Mouse (Mus musculus): ENCODE data around the gene Tinf2. TPM values are rescaled to one million over a fixed set of nuclear protein-coding genes. Genes with fewer than 3 reads are reported as not detected.

Gene Tinf2
- polyA plus RNA-seq, 1 experiment from 2014 or later: 18.8 TPM

- H3K36me3 ChIP-seq (ENCODE audit: insufficient read depth, low read length): 0 out of 2 replicates have a peak, but pooled peaks cover 18% of the 10 kb centered on the region
- no peak overlapping the region for H3K4me2 ChIP-seq (replicated peaks; ENCODE audit: low read depth, low read length)
- no peak for DNase-seq (ENCODE audit: low spot score)
- H3K9me3 ChIP-seq (ENCODE audit: low read length): no peaks in the 10 kb centered on the region
- no peaks in the 10 kb centered on the region for H3K27me3 ChIP-seq (replicated peaks; ENCODE audit: insufficient read depth, low read length)
- no peak overlapping the region for H3K4me3 ChIP-seq (ENCODE audit: low read depth, low read length)
- no peak for ATAC-seq
- H3K9ac ChIP-seq (replicated peaks; ENCODE audit: low read depth): no peak overlapping the region
- TF ChIP-seq EP300 (IDR thresholded peaks at IDR 0.05) (no peak), CTCF (IDR thresholded peaks at IDR 0.05) (no peak)
- peaks cover 16% of the 10 kb centered on the region; the same call in 1 of the 2 replicates for H3K4me1 ChIP-seq (ENCODE audit: insufficient read depth, low read depth, low read length)
- 77% methylated on average over 8 of the region's 8 CpGs for WGBS
- 0 out of 2 replicates have a peak overlapping the region, but pooled peaks have one; percentile 5 for H3K27ac ChIP-seq (ENCODE audit: low read length)
These were observed 35.3 kb upstream of the Tinf2 start for GRCm38 (mm10) chr14:55716884-55717283.

DNA sequence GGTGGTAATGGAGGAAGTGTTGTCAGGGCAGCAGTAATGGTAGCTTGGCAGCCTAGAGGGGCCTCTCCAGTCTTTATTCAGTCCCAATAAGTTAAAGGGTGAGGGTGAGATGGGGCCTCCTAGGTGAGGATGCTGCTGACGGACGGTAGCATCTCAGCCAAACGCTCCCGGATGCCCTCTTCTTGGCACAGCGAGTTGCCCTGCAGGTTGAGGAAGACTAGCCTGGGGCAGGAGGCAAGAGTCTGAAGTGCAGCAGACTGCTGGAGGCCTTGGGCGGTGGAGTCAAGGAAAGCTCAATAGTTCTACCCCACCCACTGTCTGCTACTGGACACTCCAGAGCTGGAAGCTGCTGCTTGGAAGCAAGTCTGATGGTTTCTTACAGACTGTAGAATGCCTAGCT, 34.7 kb upstream of the Tinf2 start:
- Histone ChIP-seq H3K4me1 (ENCODE audit: insufficient read depth, low read depth, low read length) (peaks cover 16% of the 10 kb centered on the region; the same call in 1 of the 2 replicates), H3K9ac (replicated peaks; ENCODE audit: low read depth) (no peak overlapping the region), H3K9me3 (ENCODE audit: low read length) (no peaks in the 10 kb centered on the region), H3K36me3 (ENCODE audit: insufficient read depth, low read length) (0 out of 2 replicates have a peak, but pooled peaks cover 18% of the 10 kb centered on the region), H3K27ac (ENCODE audit: low read length) (no peak overlapping the region), H3K4me2 (replicated peaks; ENCODE audit: low read depth, low read length) (no peak overlapping the region), H3K27me3 (replicated peaks; ENCODE audit: insufficient read depth, low read length) (no peaks in the 10 kb centered on the region), H3K4me3 (ENCODE audit: low read depth, low read length) (no peak overlapping the region)
- TF ChIP-seq EP300 (IDR thresholded peaks at IDR 0.05) (no peak), CTCF (IDR thresholded peaks at IDR 0.05) (no peak)
- 88% methylated on average over 6 of the region's 6 CpGs for WGBS
- DNase-seq (ENCODE audit: low spot score) (no peak), ATAC-seq (no peak)

GRCm38 (mm10) chr14:55714893-55715292, 33.3 kb upstream of the Tinf2 start:
- ATAC-seq (peak; percentile 70), DNase-seq (ENCODE audit: low spot score) (peak; percentile 91)
- H3K4me1 ChIP-seq (ENCODE audit: insufficient read depth, low read depth, low read length): peaks cover 16% of the 10 kb centered on the region; the same call in 1 of the 2 replicates
- H3K4me3 ChIP-seq (ENCODE audit: low read depth, low read length): no peak overlapping the region
- H3K27ac ChIP-seq (ENCODE audit: low read length): peak overlapping the region; percentile 59
- no peaks in the 10 kb centered on the region for H3K9me3 ChIP-seq (ENCODE audit: low read length)
- H3K27me3 ChIP-seq (replicated peaks; ENCODE audit: insufficient read depth, low read length): no peaks in the 10 kb centered on the region
- H3K9ac ChIP-seq (replicated peaks; ENCODE audit: low read depth): no peak overlapping the region
- WGBS: 27% methylated on average over 6 of the region's 6 CpGs
- H3K4me2 ChIP-seq (replicated peaks; ENCODE audit: low read depth, low read length): no peak overlapping the region
- H3K36me3 ChIP-seq (ENCODE audit: insufficient read depth, low read length): 0 out of 2 replicates have a peak, but pooled peaks cover 17% of the 10 kb centered on the region
- TF ChIP-seq CTCF (IDR thresholded peaks at IDR 0.05) (no peak), EP300 (IDR thresholded peaks at IDR 0.05) (peak; percentile 24; the same call in 1 of the 2 replicates)

DNA sequence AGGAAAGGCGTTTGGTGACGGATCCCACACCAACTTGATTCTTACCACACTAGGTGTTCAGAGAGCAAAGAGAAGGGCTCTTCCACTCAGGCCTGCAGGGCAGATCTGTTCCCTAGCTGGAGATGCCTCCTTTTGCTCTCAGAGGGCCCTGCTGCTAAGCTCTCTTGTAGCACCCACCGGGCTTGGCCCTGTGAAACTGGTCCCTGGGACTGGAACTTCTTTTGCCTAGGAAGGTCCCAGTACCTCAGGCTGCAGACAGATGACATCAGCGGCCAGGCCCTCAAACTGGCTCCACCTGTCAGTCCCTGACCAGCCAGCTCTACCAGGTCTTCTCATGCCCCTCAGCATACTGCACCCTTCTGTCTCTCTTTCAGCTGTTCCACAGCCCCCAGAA, 32.1 kb upstream of the Tinf2 start, which contains the start of gene Tgm1:
Tgm1 (minus strand) TSS at position 198 of the 394 bp plus-strand sequence.
- H3K27me3 ChIP-seq (replicated peaks; ENCODE audit: insufficient read depth, low read length): no peaks in the 10 kb centered on the region
- H3K4me2 ChIP-seq (replicated peaks; ENCODE audit: low read depth, low read length): peak within 1 kb of the TSS; percentile 60
- H3K4me1 ChIP-seq (ENCODE audit: insufficient read depth, low read depth, low read length): peaks cover 16% of the 10 kb centered on the region; the same call in 1 of the 2 replicates
- 0 out of 2 replicates have a peak, but pooled peaks cover 12% of the 10 kb centered on the region for H3K36me3 ChIP-seq (ENCODE audit: insufficient read depth, low read length)
- TF ChIP-seq CTCF (IDR thresholded peaks at IDR 0.05) (no peak), EP300 (IDR thresholded peaks at IDR 0.05) (no peak)
- H3K27ac ChIP-seq (ENCODE audit: low read length): peak within 1 kb of the TSS; percentile 66
- ATAC-seq (peak; percentile 36), DNase-seq (ENCODE audit: low spot score) (no peak)
- 9% methylated on average over 4 of the region's 4 CpGs for WGBS
- peak within 1 kb of the TSS; percentile 39 for H3K9ac ChIP-seq (replicated peaks; ENCODE audit: low read depth)
- H3K9me3 ChIP-seq (ENCODE audit: low read length): no peaks in the 10 kb centered on the region
- H3K4me3 ChIP-seq (ENCODE audit: low read depth, low read length): peak within 1 kb of the TSS; percentile 38

GRCm38 (mm10) chr14:55713007-55713728, 31.5 kb upstream of the Tinf2 start:
- Histone ChIP-seq H3K4me1 (ENCODE audit: insufficient read depth, low read depth, low read length) (peaks cover 16% of the 10 kb centered on the region; the same call in 1 of the 2 replicates), H3K27ac (ENCODE audit: low read length) (peak overlapping the region; percentile 66), H3K4me2 (replicated peaks; ENCODE audit: low read depth, low read length) (peak overlapping the region; percentile 60), H3K9me3 (ENCODE audit: low read length) (no peaks in the 10 kb centered on the region), H3K4me3 (ENCODE audit: low read depth, low read length) (peak overlapping the region; percentile 38), H3K9ac (replicated peaks; ENCODE audit: low read depth) (peak overlapping the region; percentile 39), H3K27me3 (replicated peaks; ENCODE audit: insufficient read depth, low read length) (no peaks in the 10 kb centered on the region), H3K36me3 (ENCODE audit: insufficient read depth, low read length) (0 out of 2 replicates have a peak, but pooled peaks cover 6% of the 10 kb centered on the region)
- TF ChIP-seq CTCF (IDR thresholded peaks at IDR 0.05) (no peak), EP300 (IDR thresholded peaks at IDR 0.05) (peak; percentile 28)
- WGBS: 12% methylated on average over 24 of the region's 25 CpGs
- peak; percentile 79 for ATAC-seq
- peak; percentile 86 for DNase-seq (ENCODE audit: low spot score)

- no peak overlapping the region for H3K9ac ChIP-seq (replicated peaks; ENCODE audit: low read depth)
- peaks cover 16% of the 10 kb centered on the region; the same call in 1 of the 2 replicates for H3K4me1 ChIP-seq (ENCODE audit: insufficient read depth, low read depth, low read length)
- H3K4me2 ChIP-seq (replicated peaks; ENCODE audit: low read depth, low read length): peak overlapping the region; percentile 60
- H3K36me3 ChIP-seq (ENCODE audit: insufficient read depth, low read length): 0 out of 2 replicates have a peak, but pooled peaks cover 2% of the 10 kb centered on the region
- ATAC-seq: no peak
- TF ChIP-seq EP300 (IDR thresholded peaks at IDR 0.05) (no peak), CTCF (IDR thresholded peaks at IDR 0.05) (peak; percentile 35)
- no peaks in the 10 kb centered on the region for H3K9me3 ChIP-seq (ENCODE audit: low read length)
- WGBS: 68% methylated on average over 7 of the region's 7 CpGs
- H3K27me3 ChIP-seq (replicated peaks; ENCODE audit: insufficient read depth, low read length): no peaks in the 10 kb centered on the region
- H3K27ac ChIP-seq (ENCODE audit: low read length): no peak overlapping the region
- no peak overlapping the region for H3K4me3 ChIP-seq (ENCODE audit: low read depth, low read length)
- DNase-seq (ENCODE audit: low spot score): no peak
These were observed 30.2 kb upstream of the Tinf2 start for GRCm38 (mm10) chr14:55711786-55712185.
